Mouse (Mus musculus): Measurements from ENCODE around the gene Mpl. TPM values are rescaled to one million over a fixed set of nuclear protein-coding genes. Genes with fewer than 3 reads are reported as not detected.

The Mpl gene
- total RNA-seq, 2 experiments from 2014 or later, result 1.6 to 2.3 TPM

Other genes with a start within 250 kb of the Mpl start
- 100 to 1,000 TPM; 134 to 135 TPM for gene Ptprf, start 166.1 kb downstream of the Mpl start, total RNA-seq (2021)
- 10 to 100 TPM; 30.6 to 43.8 TPM for gene Szt2, start 48.2 kb downstream of the Mpl start, total RNA-seq (2021)
- 10 to 100 TPM; 58.8 to 63.1 TPM for gene Med8, start 48.2 kb downstream of the Mpl start, total RNA-seq (2021)
- 10 to 100 TPM; 23.3 to 28.6 TPM for gene Elovl1, start 29.4 kb downstream of the Mpl start, total RNA-seq (2021)
- gene Cdc20, start 20.2 kb downstream of the Mpl start, total RNA-seq (2021), result 1 to 10 TPM; 1.5 to 1.6 TPM
- gene Tie1, start 32.5 kb upstream of the Mpl start, total RNA-seq (2021), result 1 to 10 TPM; 8.2 to 9.5 TPM
- not detected for gene 2610528J11Rik, start 69.5 kb upstream of the Mpl start, total RNA-seq (2021)
- gene Tmem125, start 86.5 kb upstream of the Mpl start, total RNA-seq (2021), result 1 to 10 TPM; 7.3 to 9.9 TPM
- under 1 TPM; 0.76 to 0.99 TPM for gene Cfap57, start 163.3 kb upstream of the Mpl start, total RNA-seq (2021)
- 10 to 100 TPM; 55.4 to 58.0 TPM for gene Ebna1bp2, start 163.3 kb upstream of the Mpl start, total RNA-seq (2021)
- gene Olfr62, start 201.4 kb upstream of the Mpl start, total RNA-seq (2021), result not detected
- gene Olfr1342, start 235.2 kb upstream of the Mpl start, total RNA-seq (2021), result not detected
- gene Olfr1341, start 246.0 kb upstream of the Mpl start, total RNA-seq (2021), result not detected